Mouse (Mus musculus): ENCODE measurements around the gene Urah. TPM values are rescaled to one million over a fixed set of nuclear protein-coding genes. Genes with fewer than 3 reads are reported as not detected.

Gene Urah
- total and polyA plus RNA-seq, 3 experiments: not detected

- no peak for DNase-seq (ENCODE audit: extremely low read depth)
- H3K4me3 ChIP-seq (replicated peaks in 1 of 3; ENCODE audit: low read depth in 2 of 3, low read length in 2 of 3, poor library complexity in 1 of 3): peak within 1 kb of the TSS in 1 of 3 experiments; percentile 29
- H3K27me3 ChIP-seq (replicated peaks): peaks cover 87% of the 10 kb centered on the region
- H3K4me2 ChIP-seq (ENCODE audit: insufficient read depth, low read depth, poor library complexity, severe bottlenecking): no peak within 1 kb of the TSS
- in situ Hi-C loops (cut with MboI; ENCODE audit: low pct_ligation_motif_present, low pct_unique_long_range_greater_than_20kb, low sequenced_read_pairs) (no loop called here), dilution Hi-C loops (cut with MboI; ENCODE audit: extremely low pct_ligation_motif_present, extremely low pct_unique_long_range_greater_than_20kb, low sequenced_read_pairs) (no loop called here)
- no peaks in the 10 kb centered on the region for H3K79me2 ChIP-seq (replicated peaks; ENCODE audit: control insufficient read depth, extremely low read depth, insufficient read depth, poor library complexity, severe bottlenecking)
- TF ChIP-seq ZKSCAN1 (IDR thresholded peaks at IDR 0.05; ENCODE audit: borderline replicate concordance, low read depth, low read length): no peak
- no peaks in the 10 kb centered on the region for H3K4me1 ChIP-seq (ENCODE audit: control insufficient read depth in 1 of 2, insufficient read depth in 2 of 2)
- H3K9me3 ChIP-seq (replicated peaks; ENCODE audit: low read length): no peaks in the 10 kb centered on the region
- no peaks in the 10 kb centered on the region for H3K36me3 ChIP-seq (replicated peaks in 1 of 2; ENCODE audit: control insufficient read depth in 1 of 2, insufficient read depth in 1 of 2, low read length in 1 of 2)
- H3K27ac ChIP-seq (ENCODE audit: insufficient read depth, low read depth): no peak within 1 kb of the TSS
- no peak within 1 kb of the TSS for H3K9ac ChIP-seq (ENCODE audit: insufficient read depth, low read depth)
Measured at GRCm38 (mm10) chr7:140821653-140822329, 13.0 kb upstream of the Urah start, which contains the start of gene Zfp941. TSS of gene Zfp941 (minus strand) at chr7:140822178.

GRCm38 (mm10) chr7:140822731-140823130 lies 12.1 kb upstream of the Urah start:
- Histone ChIP-seq H3K27ac (ENCODE audit: insufficient read depth, low read depth) (no peak overlapping the region), H3K27me3 (replicated peaks) (peaks cover 85% of the 10 kb centered on the region), H3K36me3 (replicated peaks in 1 of 2; ENCODE audit: control insufficient read depth in 1 of 2, insufficient read depth in 1 of 2, low read length in 1 of 2) (no peaks in the 10 kb centered on the region), H3K79me2 (replicated peaks; ENCODE audit: control insufficient read depth, extremely low read depth, insufficient read depth, poor library complexity, severe bottlenecking) (no peaks in the 10 kb centered on the region), H3K9ac (ENCODE audit: insufficient read depth, low read depth) (no peak overlapping the region), H3K4me3 (replicated peaks in 1 of 3; ENCODE audit: low read depth in 2 of 3, low read length in 2 of 3, poor library complexity in 1 of 3) (no peak overlapping the region), H3K9me3 (replicated peaks; ENCODE audit: low read length) (no peaks in the 10 kb centered on the region), H3K4me1 (ENCODE audit: control insufficient read depth in 1 of 2, insufficient read depth in 2 of 2) (no peaks in the 10 kb centered on the region), H3K4me2 (ENCODE audit: insufficient read depth, low read depth, poor library complexity, severe bottlenecking) (no peak overlapping the region)
- dilution Hi-C loops (cut with MboI; ENCODE audit: extremely low pct_ligation_motif_present, extremely low pct_unique_long_range_greater_than_20kb, low sequenced_read_pairs) (no loop called here), in situ Hi-C loops (cut with MboI; ENCODE audit: low pct_ligation_motif_present, low pct_unique_long_range_greater_than_20kb, low sequenced_read_pairs) (no loop called here)
- DNase-seq (ENCODE audit: extremely low read depth): no peak
- TF ChIP-seq CHD1 (IDR thresholded peaks at IDR 0.05; ENCODE audit: low read depth, low read length) (no peak), USF2 (conservative IDR thresholded peaks at IDR 0.05; ENCODE audit: low read depth, low read length) (no peak), E2F4 (IDR thresholded peaks at IDR 0.05; ENCODE audit: insufficient replicate concordance, low read depth, low read length) (no peak), NRF1 (IDR thresholded peaks at IDR 0.05; ENCODE audit: low read depth, low read length) (no peak), RCOR1 (conservative IDR thresholded peaks at IDR 0.05; ENCODE audit: low read depth, low read length) (no peak)

GRCm38 (mm10) chr7:140828171-140828881 lies 6.5 kb upstream of the Urah start:
- H3K27me3 ChIP-seq (replicated peaks): peaks cover 77% of the 10 kb centered on the region
- peak; percentile 19 for DNase-seq (ENCODE audit: extremely low read depth)
- in situ Hi-C loops (cut with MboI; ENCODE audit: low pct_ligation_motif_present, low pct_unique_long_range_greater_than_20kb, low sequenced_read_pairs): loop anchor here (25.0 kb wide), 1 partner anchor 741 kb away; the partner anchor contains the start of genes Caly and Prap1
- no peaks in the 10 kb centered on the region for H3K9me3 ChIP-seq (replicated peaks; ENCODE audit: low read length)
- no peak overlapping the region for H3K9ac ChIP-seq (ENCODE audit: insufficient read depth, low read depth)
- no peaks in the 10 kb centered on the region for H3K79me2 ChIP-seq (replicated peaks; ENCODE audit: control insufficient read depth, extremely low read depth, insufficient read depth, poor library complexity, severe bottlenecking)
- peak overlapping the region; percentile 58; the same call in 1 of the 2 replicates for H3K4me2 ChIP-seq (ENCODE audit: insufficient read depth, low read depth, poor library complexity, severe bottlenecking)
- H3K4me3 ChIP-seq (replicated peaks in 1 of 3; ENCODE audit: low read depth in 2 of 3, low read length in 2 of 3, poor library complexity in 1 of 3): peak overlapping the region in 1 of 3 experiments; percentile 11
- H3K27ac ChIP-seq (ENCODE audit: insufficient read depth, low read depth): no peak overlapping the region
- dilution Hi-C loops (cut with MboI; ENCODE audit: extremely low pct_ligation_motif_present, extremely low pct_unique_long_range_greater_than_20kb, low sequenced_read_pairs): no loop called here
- no peaks in the 10 kb centered on the region for H3K36me3 ChIP-seq (replicated peaks in 1 of 2; ENCODE audit: control insufficient read depth in 1 of 2, insufficient read depth in 1 of 2, low read length in 1 of 2)
- no peaks in the 10 kb centered on the region; a peak in 1 of 4 replicates for H3K4me1 ChIP-seq (ENCODE audit: control insufficient read depth in 1 of 2, insufficient read depth in 2 of 2)
- no peak for TF ChIP-seq PAX5 (IDR thresholded peaks at IDR 0.05; ENCODE audit: low read length)
- TF ChIP-seq SMC3 (IDR thresholded peaks at IDR 0.05; ENCODE audit: low read depth, low read length): peak; percentile 59
- TF ChIP-seq NELFE (IDR thresholded peaks at IDR 0.05; ENCODE audit: low read depth, low read length): no peak
- TF ChIP-seq BHLHE40 (IDR thresholded peaks at IDR 0.05; ENCODE audit: low read depth, low read length): no peak
- TF ChIP-seq USF2 (conservative IDR thresholded peaks at IDR 0.05; ENCODE audit: low read depth, low read length): no peak
- TF ChIP-seq MXI1 (IDR thresholded peaks at IDR 0.05; ENCODE audit: low read depth, low read length): 0 out of 2 replicates have a peak, but pooled peaks have one; percentile 28
- TF ChIP-seq EP300 (IDR thresholded peaks at IDR 0.05; ENCODE audit: low read length): no peak
- TF ChIP-seq JUND (conservative IDR thresholded peaks at IDR 0.05; ENCODE audit: low read depth, low read length): no peak
- no peak for TF ChIP-seq ETS1 (conservative IDR thresholded peaks at IDR 0.05; ENCODE audit: low read depth, low read length)
- TF ChIP-seq MAZ (IDR thresholded peaks at IDR 0.05; ENCODE audit: low read depth, low read length): no peak
- 0 out of 2 replicates have a peak, but pooled peaks have one; percentile 16 for TF ChIP-seq ELF1 (IDR thresholded peaks at IDR 0.05; ENCODE audit: low read depth, low read length)
- TF ChIP-seq KAT2A (IDR thresholded peaks at IDR 0.05; ENCODE audit: insufficient replicate concordance, low read length): no peak
- no peak for TF ChIP-seq NRF1 (IDR thresholded peaks at IDR 0.05; ENCODE audit: low read depth, low read length)
- no peak for TF ChIP-seq POLR2AphosphoS2 (IDR thresholded peaks at IDR 0.05; ENCODE audit: low read depth, low read length)
- TF ChIP-seq TBP (conservative IDR thresholded peaks at IDR 0.05; ENCODE audit: low read depth, low read length): no peak
- TF ChIP-seq UBTF (IDR thresholded peaks at IDR 0.05; ENCODE audit: low read depth, low read length): no peak
- TF ChIP-seq ZKSCAN1 (IDR thresholded peaks at IDR 0.05; ENCODE audit: borderline replicate concordance, low read depth, low read length): no peak
- peak in 1 of 2 experiments; percentile 74; a peak in 2 of 4 replicates for TF ChIP-seq CTCF (conservative IDR thresholded peaks at IDR 0.05 in 1 of 2, IDR thresholded peaks at IDR 0.05 in 1 of 2; ENCODE audit: low read depth in 2 of 2, low read length in 2 of 2)
- no peak for TF ChIP-seq ZC3H11A (IDR thresholded peaks at IDR 0.05; ENCODE audit: low read depth, low read length)
